Mouse (Mus musculus): ENCODE data around the gene Lias. TPM values are rescaled to one million over a fixed set of nuclear protein-coding genes. Genes with fewer than 3 reads are reported as not detected.

Lias gene
- polyA plus RNA-seq (2012; ENCODE audit: low replicate concordance): 2.1 and 3.8 TPM in 2 replicates

GRCm38 (mm10) chr5:65390648-65391644 lies at the start of gene Lias, which contains the start of gene Rpl9:
TSS of gene Lias (plus strand) at chr5:65391497.
TSS of gene Rpl9 (minus strand) at chr5:65391444.

GRCm38 (mm10) chr5:65348168-65348567 lies 43.1 kb upstream of the Lias start, which contains the start of gene Klb:
TSS of gene Klb (plus strand) at chr5:65348314.

GRCm38 (mm10) chr5:65435806-65436561 lies 44.7 kb downstream of the Lias start, which contains the start of gene Ugdh:
TSS of gene Ugdh (minus strand) at chr5:65435949.

Other genes starting within 250 kb of the Lias start
- gene Wdr19, start 191.8 kb upstream of the Lias start, polyA plus RNA-seq (2012; ENCODE audit: low replicate concordance): 0.19 and 0.25 TPM in 2 replicates
- gene Rfc1, start 55.8 kb upstream of the Lias start, polyA plus RNA-seq (2012; ENCODE audit: low replicate concordance): 7.1 and 17.5 TPM in 2 replicates
- gene Klb, start 43.2 kb upstream of the Lias start, polyA plus RNA-seq (2012; ENCODE audit: low replicate concordance): not detected in 2 replicates
- 20.8 and 49.2 TPM in 2 replicates for gene Rpl9, start 53 bp upstream of the Lias start, polyA plus RNA-seq (2012; ENCODE audit: low replicate concordance)
- gene Ugdh, start 44.5 kb downstream of the Lias start, polyA plus RNA-seq (2012; ENCODE audit: low replicate concordance): 2.0 and 4.7 TPM in 2 replicates
- gene Gm43552, start 101.3 kb downstream of the Lias start, polyA plus RNA-seq (2012; ENCODE audit: low replicate concordance): 3.4 and 11.1 TPM in 2 replicates
- 5.7 and 22.9 TPM in 2 replicates for gene Smim14, start 145.7 kb downstream of the Lias start, polyA plus RNA-seq (2012; ENCODE audit: low replicate concordance)
- gene Ube2k, start 145.7 kb downstream of the Lias start, polyA plus RNA-seq (2012; ENCODE audit: low replicate concordance): 43.2 and 87.3 TPM in 2 replicates

Data from leukemia stem cell, adult 10-12 weeks (primary cell).